Mouse (Mus musculus) kidney, adult 10 weeks (tissue): ENCODE results near the gene Olfr960. TPM values are rescaled to one million over a fixed set of nuclear protein-coding genes. Genes with fewer than 3 reads are reported as not detected.

Experiments
- polyA plus RNA-seq: library from polyadenylated mRNA; stranded (reverse); fragments of 350-450 nt; fragmentation: Illumina TruSeq; extraction: RNeasy Lipid Tissue Mini Kit (QIAGEN cat#74804); gene quantifications from one replicate; pipeline ENCODE4 v1.2.3, GENCODE M21; 2014; ENCODE audit warnings: low read depth, low replicate concordance

Olfr960 gene
- not detected for polyA plus RNA-seq

DNA sequence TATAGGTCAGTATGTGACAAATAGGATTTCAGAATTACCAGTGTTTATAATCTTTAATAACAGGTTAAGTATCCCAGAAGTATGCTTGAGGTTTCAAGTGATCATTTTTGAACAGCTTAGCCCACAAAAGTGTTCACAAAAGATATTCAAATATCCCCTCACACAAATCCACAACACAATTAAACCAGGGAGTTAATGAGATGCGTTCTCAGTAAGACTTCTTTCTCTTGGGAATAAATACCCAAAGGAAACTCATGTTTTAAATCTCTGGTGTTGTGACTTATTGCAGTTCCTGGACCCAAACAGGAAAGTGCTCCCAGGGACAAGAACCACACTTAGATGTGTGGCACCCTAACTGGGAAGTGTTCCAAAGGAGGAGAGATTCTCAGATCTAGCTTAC lies at the start of gene Olfr960:
TSS of gene Olfr960 (plus strand) at position 301 of the 400 bp plus-strand sequence.

DNA sequence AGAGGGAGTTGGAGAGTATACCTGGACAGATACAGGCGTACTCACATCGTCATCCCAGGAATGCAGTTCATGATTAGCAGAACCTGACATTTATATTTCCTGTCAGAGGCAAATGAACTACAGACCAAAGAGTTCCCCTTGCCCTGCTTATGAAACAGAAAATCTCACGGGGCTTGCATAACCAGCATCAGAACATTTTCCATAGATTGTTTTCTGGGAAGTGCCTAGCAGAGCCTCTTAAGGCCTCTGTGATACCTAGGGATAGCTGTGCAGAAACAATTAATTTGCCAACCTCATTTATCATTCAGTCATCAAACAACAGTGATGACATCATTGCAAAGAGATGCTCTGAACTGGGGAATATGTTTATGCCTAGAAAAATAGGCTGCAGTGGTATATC lies 45.7 kb upstream of the Olfr960 start, which contains the start of gene Olfr959:
TSS of gene Olfr959 (minus strand) at position 101 of the 400 bp plus-strand sequence.

DNA sequence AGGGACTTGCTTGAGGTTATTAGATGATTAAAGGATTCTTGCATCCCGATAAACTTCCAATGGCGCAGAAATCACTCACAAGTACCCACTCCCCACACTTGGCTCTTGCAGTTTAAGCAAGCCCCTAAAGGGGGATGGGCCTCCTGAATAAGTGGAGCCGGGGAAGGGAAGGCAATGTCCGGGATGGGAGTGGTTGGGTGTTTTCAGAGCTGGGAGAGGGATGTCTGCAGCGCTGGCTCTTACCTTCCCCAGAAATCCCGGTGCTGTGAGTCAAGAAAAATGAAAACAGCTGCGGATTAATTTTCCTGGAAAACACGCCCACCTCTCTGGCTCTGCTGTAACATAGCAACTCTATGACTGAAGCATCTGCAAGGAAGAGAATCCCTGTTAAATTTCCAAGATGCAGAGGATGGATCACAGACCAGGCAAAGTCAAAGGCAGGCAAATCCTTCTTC lies 17.1 kb upstream of the Olfr960 start, which contains the start of gene AW551984:
TSS of gene AW551984 (minus strand) at position 405 of the 455 bp plus-strand sequence.

DNA sequence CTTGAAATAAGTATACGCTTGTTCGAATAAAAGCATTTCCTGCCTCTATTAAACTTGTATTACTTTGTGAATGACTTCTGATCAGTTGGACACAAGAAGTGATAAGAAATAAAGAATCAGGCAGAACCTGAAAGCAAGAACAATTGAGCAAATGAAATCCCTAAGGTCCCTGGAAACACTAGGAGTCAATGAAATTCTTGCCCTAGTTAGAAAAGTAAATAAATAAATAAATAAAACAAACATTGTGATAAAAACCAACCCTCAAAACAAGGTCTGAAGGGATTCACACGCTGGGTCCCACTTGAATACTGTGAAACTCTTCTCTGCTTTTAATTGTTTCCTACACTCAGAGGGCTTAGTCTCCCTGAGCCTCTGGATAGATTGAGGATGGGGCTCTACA lies 10.8 kb upstream of the Olfr960 start, which contains the start of gene Olfr148:
TSS of gene Olfr148 (plus strand) at position 301 of the 400 bp plus-strand sequence.

GRCm38 (mm10) chr9:39644785-39645184 lies 23.6 kb downstream of the Olfr960 start, which contains the start of gene Olfr961:
TSS of gene Olfr961 (plus strand) at chr9:39645085.

DNA sequence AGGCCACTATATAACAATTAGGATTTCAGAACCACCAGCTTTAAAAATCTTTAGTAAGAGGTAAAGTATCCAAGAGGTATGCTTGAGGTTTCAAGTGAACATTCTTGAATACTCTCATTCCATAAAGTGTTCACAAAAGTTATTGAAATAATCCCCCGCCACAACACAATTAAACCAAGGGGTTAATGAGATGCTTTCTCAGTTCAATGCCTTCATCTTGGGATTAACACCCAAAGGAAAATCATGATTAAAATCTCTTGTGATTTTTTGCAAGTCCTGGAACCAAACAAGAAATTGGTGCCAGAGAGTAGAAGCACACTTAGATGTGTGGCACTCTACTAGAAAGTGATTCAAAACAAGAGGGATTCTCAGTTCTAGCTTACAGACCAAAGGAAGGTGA lies 45.7 kb downstream of the Olfr960 start, which contains the start of gene Olfr963:
TSS of gene Olfr963 (plus strand) at position 301 of the 400 bp plus-strand sequence.

Other genes starting within 250 kb of the Olfr960 start
- not detected for gene Olfr951, start 234.0 kb upstream of the Olfr960 start, polyA plus RNA-seq
- gene Olfr952, start 194.2 kb upstream of the Olfr960 start, polyA plus RNA-seq = not detected
- not detected for gene Olfr954, start 164.7 kb upstream of the Olfr960 start, polyA plus RNA-seq
- not detected for gene Olfr955, start 149.4 kb upstream of the Olfr960 start, polyA plus RNA-seq
- not detected for gene Olfr44, start 127.4 kb upstream of the Olfr960 start, polyA plus RNA-seq
- not detected for gene Olfr957, start 105.6 kb upstream of the Olfr960 start, polyA plus RNA-seq
- not detected for gene Olfr958, start 67.3 kb upstream of the Olfr960 start, polyA plus RNA-seq
- not detected for gene Olfr959, start 45.8 kb upstream of the Olfr960 start, polyA plus RNA-seq
- gene AW551984, start 17.0 kb upstream of the Olfr960 start, polyA plus RNA-seq = 0.08 TPM
- not detected for gene Olfr148, start 10.7 kb upstream of the Olfr960 start, polyA plus RNA-seq
- not detected for gene Olfr961, start 23.7 kb downstream of the Olfr960 start, polyA plus RNA-seq
- gene Olfr963, start 45.8 kb downstream of the Olfr960 start, polyA plus RNA-seq = not detected
- not detected for gene Olfr149, start 85.7 kb downstream of the Olfr960 start, polyA plus RNA-seq
- not detected for gene Olfr965, start 90.0 kb downstream of the Olfr960 start, polyA plus RNA-seq
- not detected for gene Olfr150, start 109.6 kb downstream of the Olfr960 start, polyA plus RNA-seq
- not detected for gene Olfr967, start 124.9 kb downstream of the Olfr960 start, polyA plus RNA-seq
- gene Olfr968, start 161.9 kb downstream of the Olfr960 start, polyA plus RNA-seq = not detected
- not detected for gene Olfr969, start 169.6 kb downstream of the Olfr960 start, polyA plus RNA-seq
- not detected for gene Olfr970, start 187.5 kb downstream of the Olfr960 start, polyA plus RNA-seq
- not detected for gene Olfr971, start 215.5 kb downstream of the Olfr960 start, polyA plus RNA-seq
- gene Olfr972, start 245.0 kb downstream of the Olfr960 start, polyA plus RNA-seq = not detected